Mouse (Mus musculus): Measurements from ENCODE around the gene Timm8a1. TPM values are rescaled to one million over a fixed set of nuclear protein-coding genes. Genes with fewer than 3 reads are reported as not detected.

Gene Timm8a1
- total RNA-seq (2023) = 15.3 TPM

DNA sequence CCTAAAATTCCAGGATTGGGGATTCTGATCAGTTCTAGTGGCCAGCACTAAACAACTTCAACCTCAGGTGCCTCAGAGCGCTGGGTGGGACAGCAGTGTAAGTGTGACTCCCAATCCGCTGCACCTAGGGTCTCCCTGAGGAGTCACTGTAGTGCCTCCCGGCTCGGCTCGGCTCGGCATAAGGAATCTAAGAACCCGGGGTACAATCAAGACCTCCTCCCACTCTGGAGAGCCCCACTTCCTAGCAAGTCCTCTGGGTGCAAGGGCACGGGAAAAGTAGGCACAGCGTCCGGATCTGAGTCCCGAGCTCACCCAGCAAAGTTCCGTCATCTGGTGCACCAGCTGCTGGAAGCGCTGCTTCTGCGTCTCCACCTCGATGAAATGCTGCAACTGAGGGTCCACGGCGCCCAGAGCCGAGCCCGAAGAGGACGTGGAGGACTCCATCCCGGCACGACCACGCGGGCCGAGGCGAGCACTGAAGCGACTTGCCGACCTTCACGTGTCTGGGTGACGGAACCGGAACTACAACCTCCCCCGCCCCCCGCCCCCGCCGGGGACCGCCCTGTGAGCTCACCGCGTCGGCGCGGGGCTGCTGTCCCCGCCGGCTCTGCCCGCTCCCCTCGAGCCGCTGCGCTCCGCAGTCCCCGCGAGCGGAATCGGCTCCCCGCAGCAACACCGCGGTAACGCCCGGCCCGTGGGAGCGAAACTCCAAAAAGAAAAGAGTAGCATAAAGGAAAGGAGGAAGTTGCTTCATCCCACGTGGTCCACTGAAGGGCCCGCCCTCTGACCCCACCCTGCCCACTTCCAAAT lies at the start of gene Timm8a1:
TSS of gene Timm8a1 (minus strand) at position 721 of the 810 bp plus-strand sequence.

DNA sequence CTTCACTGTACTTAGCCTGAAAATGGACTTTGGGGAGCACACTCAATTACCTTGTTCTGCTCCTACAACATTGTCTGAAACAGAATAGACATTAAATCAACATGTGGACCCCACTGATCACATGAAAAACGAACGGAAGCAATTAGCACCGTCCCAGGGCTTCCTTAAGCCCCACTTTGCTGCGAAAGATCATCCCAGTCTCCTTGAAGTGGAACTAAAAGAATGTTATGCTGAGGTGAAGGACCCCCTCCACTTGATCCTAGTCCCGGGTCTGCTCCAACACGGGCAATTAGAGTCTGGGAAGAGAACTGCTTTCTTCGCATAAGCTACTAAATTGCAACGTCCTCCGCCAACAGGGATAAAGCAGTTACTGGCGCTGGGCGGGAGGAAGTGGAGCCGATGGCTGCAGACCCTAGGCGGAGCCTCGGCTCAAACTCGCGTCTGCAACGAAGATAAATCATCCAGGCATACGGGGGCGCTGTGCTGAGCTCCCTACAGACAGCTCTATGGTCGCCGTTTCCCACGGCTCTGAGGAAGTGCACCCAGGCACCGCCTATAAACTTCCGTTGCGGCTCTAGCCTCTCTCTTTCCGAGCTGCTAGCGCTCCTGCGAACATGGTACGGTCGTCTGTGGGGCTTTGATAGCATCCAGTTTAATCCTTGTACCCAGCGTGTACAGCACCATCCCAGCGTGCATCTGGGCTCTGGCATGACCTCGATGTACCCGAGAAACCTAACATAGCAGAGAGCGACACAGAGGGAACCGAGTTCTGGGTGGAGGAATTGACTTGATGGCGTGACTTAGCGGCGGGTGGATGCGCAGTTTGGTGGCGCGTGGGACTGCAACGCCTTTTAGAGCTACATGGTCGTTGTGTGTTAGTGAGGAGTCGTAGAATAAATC lies 43.7 kb upstream of the Timm8a1 start, which contains the start of gene Rpl36a:
TSS of gene Rpl36a (plus strand) at position 552 of the 900 bp plus-strand sequence.

DNA sequence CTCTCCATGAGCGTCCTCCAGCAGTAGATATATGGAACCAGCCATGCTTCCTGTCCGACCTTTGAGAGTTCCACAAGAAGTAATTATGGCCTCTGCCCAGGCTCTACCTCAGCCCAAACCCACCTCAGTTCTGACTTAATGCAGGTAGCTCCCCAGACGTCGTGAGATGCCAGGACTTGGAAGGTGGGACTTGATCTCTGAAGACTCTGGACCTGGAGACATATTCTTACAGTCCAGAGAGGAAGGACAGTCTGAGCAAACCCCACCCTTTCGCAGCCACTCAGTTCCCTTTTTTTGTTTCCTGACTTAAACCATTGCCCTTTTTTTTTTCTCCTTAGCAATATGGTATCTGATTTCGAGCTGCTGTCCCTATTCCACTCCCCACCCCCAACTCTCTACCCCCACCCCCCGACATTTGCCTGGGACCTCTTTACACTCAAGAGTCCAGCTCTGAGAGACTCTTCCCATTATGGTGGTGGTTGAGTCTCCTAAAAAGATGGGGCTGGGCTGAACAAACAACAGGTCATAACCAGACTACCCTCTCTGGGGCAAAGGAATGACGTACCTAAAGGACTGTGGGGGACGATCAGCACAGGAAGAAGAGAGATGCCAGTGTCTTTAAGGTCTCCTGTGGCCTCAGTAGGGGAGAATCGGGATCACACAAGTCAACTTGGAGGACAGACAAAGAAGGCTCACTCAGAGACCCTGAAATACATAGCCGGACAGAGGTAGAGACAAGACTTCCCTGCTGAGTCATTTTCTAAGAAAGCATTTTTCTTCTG lies 41.4 kb upstream of the Timm8a1 start, which contains the start of gene Btk:
TSS of gene Btk (minus strand) at position 683 of the 782 bp plus-strand sequence.

Other genes starting within 250 kb of the Timm8a1 start
- not detected for gene Tmem35a, start 246.6 kb downstream of the Timm8a1 start, total RNA-seq (2023)
- 2.8 TPM for gene Cenpi, start 233.8 kb downstream of the Timm8a1 start, total RNA-seq (2023)
- gene Drp2, start 137.3 kb downstream of the Timm8a1 start, total RNA-seq (2023) = not detected
- not detected for gene Taf7l, start 65.4 kb downstream of the Timm8a1 start, total RNA-seq (2023)
- 9.8 TPM for gene Btk, start 41.7 kb upstream of the Timm8a1 start, total RNA-seq (2023)
- gene Rpl36a, start 43.8 kb upstream of the Timm8a1 start, total RNA-seq (2023) = 732 TPM
- 16.3 TPM for gene Gla, start 59.3 kb upstream of the Timm8a1 start, total RNA-seq (2023)
- gene Hnrnph2, start 59.3 kb upstream of the Timm8a1 start, total RNA-seq (2023) = 127 TPM
- 8.9 TPM for gene Armcx4, start 144.7 kb upstream of the Timm8a1 start, total RNA-seq (2023)
- 7.5 TPM for gene Armcx1, start 176.1 kb upstream of the Timm8a1 start, total RNA-seq (2023)
- gene Armcx6, start 209.6 kb upstream of the Timm8a1 start, total RNA-seq (2023) = 2.9 TPM
- 12.0 TPM for gene Armcx3, start 214.7 kb upstream of the Timm8a1 start, total RNA-seq (2023)

Data from CD8-positive naive resting alpha-beta T cell, adult 57 days (primary cell).